Mouse (Mus musculus) ES-E14 (cell line): ENCODE measurements around the gene Copb1. TPM values are rescaled to one million over a fixed set of nuclear protein-coding genes. Genes with fewer than 3 reads are reported as not detected.

ENCODE experiments used
- DNase-seq: peaks from one replicate; pipeline ENCODE4 v3.0.0-alpha.2; 2013; ENCODE audit warnings: low read depth, low spot score
- H3K27ac ChIP-seq: 2 replicates; pipeline ENCODE4 v1.5.1; 2012; ENCODE audit warnings: low read depth, mild to moderate bottlenecking, low read length, moderate library complexity, mixed read lengths; ENCODE audit not compliant: poor library complexity, insufficient read depth, severe bottlenecking
- H3K36me3 ChIP-seq: 2 replicates; pipeline ENCODE4 v1.6.1; 2012; ENCODE audit warnings: mild to moderate bottlenecking, low read length, moderate library complexity, mixed read lengths; ENCODE audit not compliant: control insufficient read depth, poor library complexity, insufficient read depth, severe bottlenecking
- H3K4me1 ChIP-seq, 2 experiments: fragments of 150-350 bp in 1 of 2; sonication (generic) in 1 of 2; 2 replicates each; pipeline ENCODE4 v1.6.1; 2012; ENCODE audit warnings: low read length in 2 of 2, mild to moderate bottlenecking in 1 of 2, mixed read lengths in 1 of 2; ENCODE audit not compliant: control insufficient read depth in 2 of 2, insufficient read depth in 2 of 2, poor library complexity in 1 of 2
- H3K4me3 ChIP-seq, 2 experiments: fragments of 150-350 bp in 1 of 2; sonication (generic) in 1 of 2; 2 replicates each; pipeline ENCODE4 v1.5.1; 2012; ENCODE audit warnings: low read length in 2 of 2, low read depth in 1 of 2, mild to moderate bottlenecking in 1 of 2, mixed read lengths in 1 of 2; ENCODE audit not compliant: insufficient read depth in 1 of 2, poor library complexity in 1 of 2, severe bottlenecking in 1 of 2
- H3K9ac ChIP-seq: 2 replicates; pipeline ENCODE4 v1.6.1; 2012; ENCODE audit warnings: low read depth, mild to moderate bottlenecking, low read length, mixed read lengths; ENCODE audit not compliant: poor library complexity, insufficient read depth, severe bottlenecking
- H3K9me3 ChIP-seq: fragments of 150-350 bp; sonication (generic); 2 replicates; pipeline ENCODE4 v1.6.1; 2012; ENCODE audit warnings: low read depth, mild to moderate bottlenecking, low read length; ENCODE audit not compliant: control insufficient read depth, insufficient read depth
- CHD2 ChIP-seq: IDR thresholded peaks from 2 replicates; pipeline ENCODE4 v1.6.1; 2014; ENCODE audit warnings: mild to moderate bottlenecking, low read depth, low read length, inconsistent platforms
- HCFC1 ChIP-seq: IDR thresholded peaks from 2 replicates; pipeline ENCODE4 v1.6.1; 2012; ENCODE audit warnings: low read length, inconsistent platforms, borderline replicate concordance; ENCODE audit not compliant: insufficient read depth
- MAFK ChIP-seq: IDR thresholded peaks from 2 replicates; pipeline ENCODE4 v1.6.1; 2014; ENCODE audit warnings: mild to moderate bottlenecking, low read depth, low read length, inconsistent platforms; ENCODE audit not compliant: insufficient read depth
- ZC3H11A ChIP-seq: IDR thresholded peaks from 2 replicates; pipeline ENCODE4 v1.6.1; 2012; ENCODE audit warnings: low read depth, mild to moderate bottlenecking, inconsistent platforms, low read length, borderline replicate concordance
- ZNF384 ChIP-seq: IDR thresholded peaks from 2 replicates; pipeline ENCODE4 v1.6.1; 2012; ENCODE audit warnings: low read depth, low read length, inconsistent platforms
- in situ Hi-C, 2 experiments: fragments of 600-800 bp; cut with MboI; formaldehyde crosslinking; loops; one replicate each; pipeline ENCODE4 v1.15.1; 2025; ENCODE audit warnings: low sequenced_read_pairs in 2 of 2, inconsistent platforms in 1 of 2; ENCODE audit not compliant: unreplicated experiment in 2 of 2
- total RNA-seq: library from RNA; depleted of rRNA; stranded (reverse); fragments of 300-350 nt; gene quantifications from 2 replicates; pipeline ENCODE4 v1.2.3, GENCODE M21; 2012

Copb1 gene
- total RNA-seq, 1 experiment: 59.1 TPM

DNA sequence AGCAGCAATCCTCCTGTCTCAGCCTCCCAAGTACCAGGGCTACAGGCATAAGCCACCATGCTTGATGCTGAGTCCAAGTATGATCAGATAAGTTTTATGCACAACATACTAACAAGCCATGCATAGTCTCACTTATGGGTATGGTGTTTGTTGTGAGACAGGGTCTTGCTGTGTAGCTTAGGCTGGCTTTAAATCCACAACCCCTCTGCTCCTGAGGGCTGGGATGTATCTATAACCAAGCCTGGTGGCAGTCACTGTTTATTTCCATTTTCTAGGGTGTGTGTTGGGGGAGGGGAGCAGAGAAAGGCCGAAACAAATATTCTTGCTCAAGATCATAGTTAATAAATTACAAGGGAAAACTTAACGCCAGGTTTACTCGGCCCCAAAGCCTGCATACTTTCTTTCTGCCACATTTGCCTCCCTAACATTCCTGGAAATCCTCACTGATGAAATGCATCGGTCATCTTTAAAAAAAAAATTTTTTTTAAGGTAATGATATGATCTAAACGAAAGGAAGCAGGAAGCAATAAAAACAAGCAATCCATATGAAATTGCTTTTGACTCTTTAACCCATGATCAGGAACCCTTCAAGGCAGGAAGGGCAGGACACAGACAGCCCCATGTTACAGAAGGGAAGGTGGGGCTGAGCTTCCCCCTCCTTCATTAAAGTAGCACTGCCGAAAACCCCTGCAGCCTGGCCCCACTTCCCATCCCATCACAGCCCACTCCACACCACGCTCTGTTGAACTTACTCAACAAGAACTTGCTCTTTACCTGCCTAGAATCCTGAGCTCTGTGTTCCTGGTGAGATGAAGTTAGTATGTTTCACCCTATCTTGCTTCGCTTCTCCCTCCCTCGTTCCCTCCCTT, 50.8 kb downstream of the Copb1 start:
- Histone ChIP-seq H3K9ac (no peak overlapping the region), H3K4me3 (no peak overlapping the region), H3K4me1 (no peaks in the 10 kb centered on the region), H3K9me3 (no peaks in the 10 kb centered on the region), H3K27ac (no peak overlapping the region), H3K36me3 (no peaks in the 10 kb centered on the region)
- in situ Hi-C loops: no loop called here
- TF ChIP-seq HCFC1 (no peak), ZNF384 (no peak), MAFK (no peak), ZC3H11A (no peak), CHD2 (no peak)
- no peak for DNase-seq

DNA sequence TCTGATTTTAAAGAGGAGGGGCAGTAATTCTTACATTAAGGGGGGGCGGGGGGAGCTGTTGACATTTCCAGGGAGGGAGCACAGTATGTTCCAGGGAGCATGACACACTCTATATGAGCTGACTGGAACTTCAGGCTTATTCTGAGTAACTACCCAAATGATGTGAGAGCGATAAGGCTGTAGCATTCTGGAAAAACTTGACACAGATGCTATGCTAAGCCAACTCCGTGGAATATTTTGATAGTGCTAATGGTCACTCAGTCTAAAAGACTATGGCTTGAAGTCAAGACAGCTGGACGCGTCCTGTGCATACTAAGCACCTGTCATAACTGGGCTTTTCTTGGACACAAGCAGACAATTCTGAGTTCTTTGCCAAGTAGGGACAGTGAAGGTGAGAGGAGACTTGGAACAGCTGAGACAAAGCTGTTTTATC, 51.5 kb downstream of the Copb1 start:
- in situ Hi-C loops: no loop called here
- no peak for DNase-seq

GRCm38 (mm10) chr7:114200651-114201050, 53.9 kb downstream of the Copb1 start:
- Histone ChIP-seq H3K27ac (no peak overlapping the region), H3K9me3 (no peaks in the 10 kb centered on the region), H3K4me1 (no peaks in the 10 kb centered on the region), H3K9ac (no peak overlapping the region), H3K36me3 (no peaks in the 10 kb centered on the region), H3K4me3 (no peak overlapping the region)
- TF ChIP-seq ZNF384: no peak
- no peak for TF ChIP-seq HCFC1
- TF ChIP-seq ZC3H11A: no peak
- TF ChIP-seq CHD2: no peak
- TF ChIP-seq MAFK: no peak
- in situ Hi-C loops: no loop called here
- no peak for DNase-seq

More for the DNA sequence above, 51.5 kb downstream of the Copb1 start:
- H3K4me1 ChIP-seq: no peaks in the 10 kb centered on the region
- H3K4me3 ChIP-seq: no peak overlapping the region
- H3K36me3 ChIP-seq: no peaks in the 10 kb centered on the region
- H3K27ac ChIP-seq: no peak overlapping the region
- no peaks in the 10 kb centered on the region for H3K9me3 ChIP-seq
- H3K9ac ChIP-seq: no peak overlapping the region
- no peak for TF ChIP-seq ZNF384
- no peak for TF ChIP-seq MAFK
- no peak for TF ChIP-seq CHD2
- TF ChIP-seq ZC3H11A: no peak
- no peak for TF ChIP-seq HCFC1

GRCm38 (mm10) chr7:114199428-114200110, 54.9 kb downstream of the Copb1 start:
- H3K27ac ChIP-seq: no peak overlapping the region
- TF ChIP-seq ZNF384 (no peak), ZC3H11A (no peak), HCFC1 (no peak), MAFK (no peak), CHD2 (no peak)
- H3K9me3 ChIP-seq: no peaks in the 10 kb centered on the region
- H3K4me3 ChIP-seq: no peak overlapping the region
- DNase-seq: no peak
- in situ Hi-C loops: loop anchor here in 1 of 2 experiments (10.0 kb wide), 1 partner anchor 135 kb away; no protein-coding TSS in a partner anchor
- no peak overlapping the region for H3K9ac ChIP-seq
- H3K36me3 ChIP-seq: no peaks in the 10 kb centered on the region
- H3K4me1 ChIP-seq: no peaks in the 10 kb centered on the region
